Mouse (Mus musculus): ENCODE results near the gene Fam69a. TPM values are rescaled to one million over a fixed set of nuclear protein-coding genes. Genes with fewer than 3 reads are reported as not detected.

Fam69a gene
- polyA plus RNA-seq, 1 experiment from 2014 or later = 18.3 TPM

GRCm38 (mm10) chr5:107866127-107867126 is 120.5 kb downstream of the Fam69a start:
- H3K9ac ChIP-seq (ENCODE audit: low read depth, low read length) = no peak overlapping the region
- H3K4me2 ChIP-seq (replicated peaks; ENCODE audit: low read depth, low read length) = no peak overlapping the region
- ATAC-seq (ENCODE audit: low FRiP score, low TSS enrichment) = no peak
- no peak overlapping the region for H3K4me3 ChIP-seq (ENCODE audit: low read length)
- H3K36me3 ChIP-seq (ENCODE audit: control insufficient read depth, insufficient read depth, low read length) = no peaks in the 10 kb centered on the region
- peaks cover 21% of the 10 kb centered on the region for H3K4me1 ChIP-seq (ENCODE audit: control insufficient read depth, insufficient read depth, low read length)
- WGBS = 81% methylated on average over 2 of the region's 2 CpGs
- no peak overlapping the region for H3K27ac ChIP-seq (ENCODE audit: low read depth, low read length)
- no peaks in the 10 kb centered on the region for H3K9me3 ChIP-seq (ENCODE audit: control insufficient read depth, low read length)
- no peaks in the 10 kb centered on the region for H3K27me3 ChIP-seq (ENCODE audit: control insufficient read depth, insufficient read depth, low read length)

GRCm38 (mm10) chr5:107863971-107864370 is 122.9 kb downstream of the Fam69a start:
- WGBS = 72% methylated on average over 3 of the region's 3 CpGs
- Histone ChIP-seq H3K9me3 (ENCODE audit: control insufficient read depth, low read length) (no peaks in the 10 kb centered on the region), H3K27ac (ENCODE audit: low read depth, low read length) (no peak overlapping the region), H3K36me3 (ENCODE audit: control insufficient read depth, insufficient read depth, low read length) (no peaks in the 10 kb centered on the region), H3K27me3 (ENCODE audit: control insufficient read depth, insufficient read depth, low read length) (no peaks in the 10 kb centered on the region), H3K4me2 (replicated peaks; ENCODE audit: low read depth, low read length) (no peak overlapping the region), H3K4me1 (ENCODE audit: control insufficient read depth, insufficient read depth, low read length) (peaks cover 21% of the 10 kb centered on the region), H3K4me3 (ENCODE audit: low read length) (no peak overlapping the region), H3K9ac (ENCODE audit: low read depth, low read length) (no peak overlapping the region)
- ATAC-seq (ENCODE audit: low FRiP score, low TSS enrichment) = no peak

GRCm38 (mm10) chr5:107858963-107859362 is 127.9 kb downstream of the Fam69a start:
- Histone ChIP-seq H3K4me2 (replicated peaks; ENCODE audit: low read depth, low read length) (no peak overlapping the region), H3K27ac (ENCODE audit: low read depth, low read length) (no peak overlapping the region), H3K36me3 (ENCODE audit: control insufficient read depth, insufficient read depth, low read length) (no peaks in the 10 kb centered on the region), H3K4me1 (ENCODE audit: control insufficient read depth, insufficient read depth, low read length) (0 out of 2 replicates have a peak, but pooled peaks cover under 1% of the 10 kb centered on the region), H3K9ac (ENCODE audit: low read depth, low read length) (no peak overlapping the region), H3K9me3 (ENCODE audit: control insufficient read depth, low read length) (no peaks in the 10 kb centered on the region), H3K27me3 (ENCODE audit: control insufficient read depth, insufficient read depth, low read length) (no peaks in the 10 kb centered on the region), H3K4me3 (ENCODE audit: low read length) (no peak overlapping the region)
- no peak for ATAC-seq (ENCODE audit: low FRiP score, low TSS enrichment)
- 56% methylated on average over 2 of the region's 2 CpGs for WGBS

Other genes starting within 250 kb of the Fam69a start
- 0.64 and 0.95 TPM in 2 replicates for gene Ube2d2b, start 157.0 kb downstream of the Fam69a start, polyA plus RNA-seq (2014; fragmentation: Nextera tagmentation; extraction: Ambion mirVana)
- gene Evi5, start 112.0 kb downstream of the Fam69a start, polyA plus RNA-seq (2014; fragmentation: Nextera tagmentation; extraction: Ambion mirVana) = 65.6 and 74.6 TPM in 2 replicates
- gene Rpl5, start 86.6 kb downstream of the Fam69a start, polyA plus RNA-seq (2014; fragmentation: Nextera tagmentation; extraction: Ambion mirVana) = 85.7 and 92.5 TPM in 2 replicates
- gene Mtf2, start 78.6 kb upstream of the Fam69a start, polyA plus RNA-seq (2014; fragmentation: Nextera tagmentation; extraction: Ambion mirVana) = 88.3 and 103 TPM in 2 replicates
- 40.1 and 43.2 TPM in 2 replicates for gene Tmed5, start 145.5 kb upstream of the Fam69a start, polyA plus RNA-seq (2014; fragmentation: Nextera tagmentation; extraction: Ambion mirVana)
- gene Ccdc18, start 145.8 kb upstream of the Fam69a start, polyA plus RNA-seq (2014; fragmentation: Nextera tagmentation; extraction: Ambion mirVana) = 10.7 and 12.5 TPM in 2 replicates